Mouse (Mus musculus) forebrain, embryonic 11.5 days (tissue): ENCODE results near the gene Rdh9. TPM values are rescaled to one million over a fixed set of nuclear protein-coding genes. Genes with fewer than 3 reads are reported as not detected.

Experiments
- ATAC-seq: fragments of 200-750 bp; cut with Nextera tagmentation; replicated peaks from 2 replicates; pipeline ENCODE4 v1.8.0; 2017; ENCODE audit warnings: moderate TSS enrichment; ENCODE audit not compliant: low FRiP score
- DNase-seq: peaks from one replicate; pipeline ENCODE4 v3.0.0-alpha.2; 2017; ENCODE audit warnings: low spot score
- H3K27ac ChIP-seq: fragments of 300-500 bp; sonication (generic); 2 replicates; pipeline ENCODE4 v1.5.1; 2014; ENCODE audit warnings: low read depth, low read length
- H3K27me3 ChIP-seq: fragments of 300-500 bp; sonication (generic); 2 replicates; pipeline ENCODE4 v1.6.1; 2014; ENCODE audit warnings: mild to moderate bottlenecking, low read length, mixed read lengths; ENCODE audit not compliant: control insufficient read depth, insufficient read depth
- H3K36me3 ChIP-seq: fragments of 300-500 bp; sonication (generic); 2 replicates; pipeline ENCODE4 v1.6.1; 2014; ENCODE audit warnings: mild to moderate bottlenecking, low read length, moderate library complexity, mixed read lengths; ENCODE audit not compliant: control insufficient read depth, insufficient read depth
- H3K4me1 ChIP-seq: fragments of 300-500 bp; sonication (generic); replicated peaks from 2 replicates; pipeline ENCODE4 v1.6.1; 2014; ENCODE audit warnings: low read length, mixed read lengths; ENCODE audit not compliant: control insufficient read depth, insufficient read depth
- H3K4me2 ChIP-seq: fragments of 300-500 bp; sonication (generic); 2 replicates; pipeline ENCODE4 v1.6.1; 2014; ENCODE audit warnings: low read depth, mild to moderate bottlenecking, low read length, moderate library complexity, mixed read lengths; ENCODE audit not compliant: severe bottlenecking
- H3K4me3 ChIP-seq: fragments of 300-500 bp; sonication (generic); 2 replicates; pipeline ENCODE4 v1.5.1; 2014; ENCODE audit warnings: low read depth, low read length
- H3K9ac ChIP-seq: fragments of 300-500 bp; sonication (generic); 2 replicates; pipeline ENCODE4 v1.6.1; 2014; ENCODE audit warnings: low read length
- H3K9me3 ChIP-seq: fragments of 300-500 bp; sonication (generic); 2 replicates; pipeline ENCODE4 v1.6.1; 2016; ENCODE audit warnings: low read length, mixed read lengths; ENCODE audit not compliant: control insufficient read depth
- WGBS: fragments of 180-500 bp; shearing (Covaris S2); extraction: QIAGEN DNeasy Blood & Tissue Kit; methylation state at CpG from one replicate; pipeline ENCODE4 v1.1.7; 2014; 5-methylcytosine and 5-hydroxymethylcytosine counted together
- polyA plus RNA-seq: library from polyadenylated mRNA; unstranded; fragments of >200 nt; fragmentation: Nextera tagmentation; extraction: Ambion mirVana; gene quantifications from 2 replicates; pipeline ENCODE4 v1.2.1, GENCODE M21; 2014

Gene Rdh9
- polyA plus RNA-seq: 0.13 TPM in 1 of 2 replicates, not detected in the other

GRCm38 (mm10) chr10:127776011-127776410 is at the start of gene Rdh9:
Gene Rdh9 (plus strand): TSS chr10:127776386.
- Histone ChIP-seq H3K9me3 (no peaks in the 10 kb centered on the region), H3K4me2 (no peak within 1 kb of the TSS), H3K27me3 (no peaks in the 10 kb centered on the region), H3K27ac (no peak within 1 kb of the TSS), H3K36me3 (no peaks in the 10 kb centered on the region), H3K4me1 (no peaks in the 10 kb centered on the region), H3K9ac (no peak within 1 kb of the TSS), H3K4me3 (no peak within 1 kb of the TSS)
- WGBS: 89% methylated on average over 2 of the region's 2 CpGs
- no peak for ATAC-seq
- no peak for DNase-seq

DNA sequence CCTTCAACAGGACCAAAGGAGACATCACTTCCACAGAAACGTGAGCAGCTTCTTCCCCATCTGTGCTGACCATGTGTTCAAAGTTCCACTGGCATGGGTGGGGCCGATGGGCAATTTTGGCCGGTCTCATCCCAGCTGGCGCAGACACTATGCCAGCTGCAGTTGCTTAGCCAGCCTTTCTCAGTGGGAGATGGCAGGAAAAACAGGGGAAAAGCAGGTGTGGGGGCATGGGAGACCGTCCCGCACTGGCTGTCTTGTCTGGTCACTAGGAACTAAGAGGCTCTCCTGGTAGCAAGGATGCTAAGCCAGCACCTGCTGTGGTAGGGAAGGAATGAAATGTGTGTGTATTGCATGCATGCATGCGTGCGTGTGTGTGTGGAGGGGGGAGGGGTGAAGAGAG is 47.7 kb upstream of the Rdh9 start:
- Histone ChIP-seq H3K4me3 (no peak overlapping the region), H3K27ac (no peak overlapping the region), H3K27me3 (peaks cover 17% of the 10 kb centered on the region), H3K9me3 (no peaks in the 10 kb centered on the region), H3K4me1 (peaks cover 3% of the 10 kb centered on the region; the same call in 1 of the 2 replicates), H3K4me2 (no peak overlapping the region), H3K9ac (no peak overlapping the region), H3K36me3 (no peaks in the 10 kb centered on the region)
- WGBS: 85% methylated on average over 8 of the region's 8 CpGs
- ATAC-seq (no peak), DNase-seq (no peak)

GRCm38 (mm10) chr10:127730285-127730932 is 45.8 kb upstream of the Rdh9 start:
- Histone ChIP-seq H3K4me1 (peaks cover 3% of the 10 kb centered on the region; the same call in 1 of the 2 replicates), H3K4me3 (no peak overlapping the region), H3K27ac (no peak overlapping the region), H3K4me2 (no peak overlapping the region), H3K9ac (no peak overlapping the region), H3K27me3 (peaks cover 17% of the 10 kb centered on the region), H3K9me3 (no peaks in the 10 kb centered on the region), H3K36me3 (no peaks in the 10 kb centered on the region)
- 59% methylated on average over 11 of the region's 11 CpGs for WGBS
- no peak for DNase-seq
- no peak for ATAC-seq

DNA sequence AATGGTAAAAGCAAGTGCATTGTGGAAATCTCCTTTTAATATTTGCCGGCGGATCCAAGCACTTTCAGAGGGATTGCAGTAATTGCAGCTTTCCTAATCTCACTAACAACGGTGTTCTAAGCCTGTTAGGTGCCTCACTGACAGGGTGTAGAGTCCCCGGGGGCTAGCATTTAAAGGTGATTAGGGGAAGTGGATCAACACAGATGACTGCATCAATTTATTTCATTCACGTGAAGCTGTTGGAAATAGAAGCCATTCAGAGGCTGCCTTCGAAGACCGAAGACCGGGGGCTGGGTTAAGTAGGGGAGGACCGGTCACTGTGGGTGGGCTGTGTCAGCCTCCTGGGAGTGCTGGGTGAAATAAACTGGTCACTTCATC is 45.3 kb upstream of the Rdh9 start:
- WGBS: 12% methylated on average over 9 of the region's 9 CpGs
- Histone ChIP-seq H3K9ac (no peak overlapping the region), H3K27ac (no peak overlapping the region), H3K36me3 (no peaks in the 10 kb centered on the region), H3K4me2 (no peak overlapping the region), H3K4me1 (peaks cover 3% of the 10 kb centered on the region; the same call in 1 of the 2 replicates), H3K27me3 (peaks cover 17% of the 10 kb centered on the region), H3K4me3 (no peak overlapping the region), H3K9me3 (no peaks in the 10 kb centered on the region)
- DNase-seq: no peak
- ATAC-seq: no peak; the same call in 1 of the 2 replicates

- Histone ChIP-seq H3K9me3 (no peaks in the 10 kb centered on the region), H3K4me2 (no peak overlapping the region), H3K9ac (no peak overlapping the region), H3K27me3 (peaks cover 17% of the 10 kb centered on the region), H3K36me3 (no peaks in the 10 kb centered on the region), H3K4me1 (peaks cover 3% of the 10 kb centered on the region; the same call in 1 of the 2 replicates), H3K27ac (no peak overlapping the region), H3K4me3 (no peak overlapping the region)
- 45% methylated on average over 5 of the region's 5 CpGs for WGBS
- ATAC-seq (no peak), DNase-seq (no peak)
Observed at GRCm38 (mm10) chr10:127731397-127731796, 44.8 kb upstream of the Rdh9 start.

DNA sequence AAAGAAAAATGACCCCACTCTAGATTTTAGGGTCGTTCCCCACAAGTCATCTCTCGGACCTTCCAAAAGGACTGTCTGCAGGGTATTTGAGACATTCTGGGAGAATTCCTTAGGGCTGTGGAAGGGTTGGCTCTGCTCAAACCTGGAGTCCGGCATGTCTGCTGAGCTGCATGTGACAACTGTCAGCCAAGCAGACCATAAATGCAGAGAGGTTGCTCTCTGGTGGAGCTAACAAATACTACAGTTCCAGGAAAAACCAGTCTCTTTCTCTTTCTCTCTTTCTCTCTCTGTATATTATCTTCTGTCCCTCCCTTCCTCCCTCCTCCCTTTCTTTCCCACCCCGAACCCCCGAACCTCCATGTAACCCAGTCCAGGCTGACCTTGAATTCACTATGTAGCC is 41.8 kb upstream of the Rdh9 start:
- H3K4me2 ChIP-seq: no peak overlapping the region
- H3K9ac ChIP-seq: no peak overlapping the region
- no peak overlapping the region for H3K4me3 ChIP-seq
- WGBS: 57% methylated on average over 5 of the region's 5 CpGs
- H3K9me3 ChIP-seq: no peaks in the 10 kb centered on the region
- no peak for ATAC-seq
- H3K27me3 ChIP-seq: peaks cover 4% of the 10 kb centered on the region; the same call in 1 of the 2 replicates
- H3K27ac ChIP-seq: no peak overlapping the region
- DNase-seq: no peak
- H3K36me3 ChIP-seq: no peaks in the 10 kb centered on the region
- peaks cover 3% of the 10 kb centered on the region; the same call in 1 of the 2 replicates for H3K4me1 ChIP-seq

DNA sequence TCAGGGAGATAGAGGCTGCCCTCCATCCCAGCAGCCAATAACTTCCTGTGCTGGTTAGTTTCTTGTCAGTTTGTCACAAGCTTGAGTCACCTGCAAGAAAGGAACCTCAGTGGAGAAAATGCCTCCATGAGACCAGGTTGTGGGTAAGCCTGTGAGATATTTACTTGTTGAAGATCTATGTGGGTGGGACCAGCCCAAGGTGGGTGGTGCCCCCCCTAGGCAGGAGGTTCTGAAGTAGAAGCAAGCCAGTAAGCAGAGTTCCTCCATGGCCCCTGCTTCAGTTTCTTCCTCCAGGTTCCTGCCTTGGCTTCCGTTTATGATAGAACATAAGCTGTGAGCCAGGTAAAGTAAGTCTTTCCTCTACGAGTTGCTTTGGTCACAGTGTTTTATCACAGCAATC is 39.9 kb upstream of the Rdh9 start:
- no peak for ATAC-seq
- peaks cover 2% of the 10 kb centered on the region; the same call in 1 of the 2 replicates for H3K27me3 ChIP-seq

GRCm38 (mm10) chr10:127736916-127737315 is 39.3 kb upstream of the Rdh9 start:
- DNase-seq (no peak), ATAC-seq (no peak)
- Histone ChIP-seq H3K36me3 (peaks cover 2% of the 10 kb centered on the region; the same call in 1 of the 2 replicates), H3K27me3 (peaks cover 2% of the 10 kb centered on the region; the same call in 1 of the 2 replicates), H3K4me1 (no peaks in the 10 kb centered on the region), H3K4me3 (no peak overlapping the region), H3K9me3 (no peaks in the 10 kb centered on the region), H3K9ac (no peak overlapping the region), H3K27ac (no peak overlapping the region), H3K4me2 (no peak overlapping the region)
- 82% methylated on average over 4 of the region's 4 CpGs for WGBS

More for the DNA sequence above, 39.9 kb upstream of the Rdh9 start:
- DNase-seq: no peak
- Histone ChIP-seq H3K27ac (no peak overlapping the region), H3K9ac (no peak overlapping the region), H3K4me1 (no peaks in the 10 kb centered on the region; the same call in 1 of the 2 replicates), H3K9me3 (no peaks in the 10 kb centered on the region), H3K36me3 (no peaks in the 10 kb centered on the region), H3K4me3 (no peak overlapping the region), H3K4me2 (no peak overlapping the region)
- WGBS: 76% methylated on average over 2 of the region's 2 CpGs

DNA sequence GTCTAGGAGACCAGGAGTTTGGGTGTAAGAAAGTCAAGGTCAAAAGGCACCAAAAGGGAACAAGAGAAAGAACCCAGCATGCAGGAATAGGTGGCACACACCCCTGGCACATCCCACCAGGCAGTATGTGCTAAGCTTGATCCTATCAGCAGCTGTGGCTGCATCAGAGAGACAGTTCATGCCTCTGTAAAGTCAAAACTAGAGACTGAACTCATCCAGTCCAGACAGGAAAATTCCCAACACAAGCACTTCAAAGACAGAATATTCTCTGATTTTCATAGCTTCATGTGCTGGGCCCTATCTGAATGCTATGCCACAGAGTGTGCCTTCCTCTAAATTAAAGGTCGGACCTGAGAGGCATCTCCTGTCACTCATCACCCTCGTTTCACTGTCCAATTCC is 38.6 kb upstream of the Rdh9 start:
- H3K36me3 ChIP-seq: peaks cover 9% of the 10 kb centered on the region
- DNase-seq (no peak), ATAC-seq (no peak)
- no peak overlapping the region for H3K27ac ChIP-seq
- H3K4me2 ChIP-seq: no peak overlapping the region
- H3K27me3 ChIP-seq: no peaks in the 10 kb centered on the region; the same call in 1 of the 2 replicates
- H3K4me3 ChIP-seq: no peak overlapping the region
- no peak overlapping the region for H3K9ac ChIP-seq
- no peaks in the 10 kb centered on the region for H3K9me3 ChIP-seq
- 22% methylated on average over 2 of the region's 2 CpGs for WGBS
- H3K4me1 ChIP-seq: no peaks in the 10 kb centered on the region
